Mouse (Mus musculus) thymus, adult 2 months (tissue): ENCODE results near the gene Trmt5. TPM values are rescaled to one million over a fixed set of nuclear protein-coding genes. Genes with fewer than 3 reads are reported as not detected.

ENCODE experiments used
- DNase-seq: peaks from one replicate; pipeline ENCODE4 v3.0.0; 2021
- H3K27ac ChIP-seq: fragments of 200-500 bp; 2 replicates; pipeline ENCODE4 v1.5.1; 2012; ENCODE audit warnings: low read length, control low read depth; ENCODE audit not compliant: control insufficient read depth, insufficient read depth
- H3K27me3 ChIP-seq: fragments of 200-500 bp; 2 replicates; pipeline ENCODE4 v1.6.1; 2012; ENCODE audit warnings: mild to moderate bottlenecking, low read length, moderate library complexity, mixed read lengths; ENCODE audit not compliant: control insufficient read depth, insufficient read depth
- H3K36me3 ChIP-seq: fragments of 200-500 bp; 2 replicates; pipeline ENCODE4 v1.6.1; 2012; ENCODE audit warnings: mild to moderate bottlenecking, low read length, moderate library complexity; ENCODE audit not compliant: control insufficient read depth, insufficient read depth
- H3K4me1 ChIP-seq: fragments of 200-500 bp; replicated peaks from 2 replicates; pipeline ENCODE4 v1.6.1; 2012; ENCODE audit warnings: low read length; ENCODE audit not compliant: control insufficient read depth, insufficient read depth
- H3K4me3 ChIP-seq: fragments of 200-500 bp; 2 replicates; pipeline ENCODE4 v1.5.1; 2012; ENCODE audit warnings: mild to moderate bottlenecking, low read length, control low read depth, moderate library complexity; ENCODE audit not compliant: control insufficient read depth, insufficient read depth
- CTCF ChIP-seq: fragments of 200-500 bp; IDR thresholded peaks from 2 replicates; pipeline ENCODE4 v1.5.1; 2012; ENCODE audit warnings: mild to moderate bottlenecking, control low read depth, low read length, moderate library complexity, borderline replicate concordance; ENCODE audit not compliant: control insufficient read depth, poor library complexity, insufficient read depth; ENCODE audit errors: extremely low read depth
- POLR2A ChIP-seq: fragments of 200-500 bp; IDR thresholded peaks from 2 replicates; pipeline ENCODE4 v1.6.1; 2012; ENCODE audit warnings: mild to moderate bottlenecking, low read length, control low read depth, moderate library complexity; ENCODE audit not compliant: control insufficient read depth, poor library complexity, insufficient read depth; ENCODE audit errors: extremely low read depth
- WGBS: fragments of 180-500 bp; shearing (Covaris S2); methylation state at CpG from one replicate; pipeline ENCODE4 v1.1.7; 2018; 5-methylcytosine and 5-hydroxymethylcytosine counted together
- polyA plus RNA-seq: library from polyadenylated mRNA; depleted of rRNA; stranded (reverse); fragments of >200 nt; gene quantifications from 2 replicates; pipeline ENCODE4 v1.2.3, GENCODE M21; 2012; rRNA removed

Trmt5 gene
- polyA plus RNA-seq, 1 experiment: 6.5 TPM

DNA sequence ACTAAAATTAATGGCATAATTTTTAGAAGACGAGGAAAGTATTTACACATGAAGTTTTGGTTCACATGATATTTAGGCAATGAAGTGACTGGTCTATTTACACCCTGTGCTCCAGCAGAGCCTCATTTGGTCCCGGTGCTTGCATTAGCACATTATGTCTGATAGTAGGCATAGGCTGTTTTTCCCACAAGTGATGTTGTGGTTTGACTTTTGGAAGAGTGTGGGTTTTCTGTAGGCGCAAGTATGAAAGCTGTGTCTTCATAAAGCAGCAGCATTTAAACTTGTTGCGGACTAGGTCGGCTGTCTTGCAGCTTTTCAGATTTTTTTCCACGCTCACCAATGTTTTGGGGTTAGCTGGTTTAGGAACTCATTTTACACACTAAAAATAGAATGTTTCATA is 27.2 kb downstream of the Trmt5 start:
- no peaks in the 10 kb centered on the region for H3K4me1 ChIP-seq
- H3K36me3 ChIP-seq: no peaks in the 10 kb centered on the region
- TF ChIP-seq POLR2A (no peak), CTCF (no peak)
- H3K27ac ChIP-seq: no peak overlapping the region
- H3K27me3 ChIP-seq: no peaks in the 10 kb centered on the region
- no peak overlapping the region for H3K4me3 ChIP-seq
- 57% methylated on average over 6 of the region's 6 CpGs for WGBS
- no peak for DNase-seq

DNA sequence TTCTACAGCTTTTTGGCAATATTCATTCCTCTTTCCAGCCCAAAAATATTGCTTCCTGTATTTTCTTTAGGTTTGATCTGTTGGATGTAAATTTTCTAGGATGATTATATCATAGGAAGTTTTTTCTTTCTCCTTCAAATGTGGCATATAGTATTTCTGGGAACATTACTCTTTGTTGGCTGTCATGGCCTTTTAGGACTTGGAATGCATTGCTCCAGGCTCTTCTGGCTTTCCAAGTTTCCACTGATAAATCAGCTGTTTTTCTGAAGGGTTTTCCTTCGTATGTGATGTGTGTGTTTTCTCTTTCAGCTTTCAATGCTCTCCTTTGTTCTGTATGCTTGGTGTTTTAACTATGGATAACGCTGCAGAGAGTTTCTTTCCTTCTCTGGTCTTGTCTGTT is 31.5 kb downstream of the Trmt5 start:
- WGBS: 89% methylated on average over 2 of the region's 2 CpGs

DNA sequence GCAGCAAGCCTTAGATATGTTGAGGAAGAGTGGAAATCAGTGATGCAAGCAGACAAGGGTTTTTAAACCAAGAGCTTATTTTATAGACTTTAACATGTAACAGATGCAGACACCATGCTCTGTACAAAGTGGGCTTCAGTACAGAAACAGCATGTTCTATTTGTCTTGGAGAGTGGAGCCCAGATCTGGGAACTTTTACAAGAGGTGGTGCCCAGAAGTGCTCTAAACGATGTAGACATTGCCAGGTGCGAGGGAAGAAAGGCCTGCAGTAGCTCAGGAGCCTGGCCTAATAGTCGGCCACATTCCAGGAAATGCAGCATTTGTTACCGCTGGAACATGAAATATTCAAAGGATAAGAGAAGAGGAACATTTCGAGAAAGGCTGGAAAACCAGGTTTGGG is 40.8 kb downstream of the Trmt5 start:
- H3K27me3 ChIP-seq: no peaks in the 10 kb centered on the region
- DNase-seq: no peak
- 95% methylated on average over 5 of the region's 5 CpGs for WGBS
- no peaks in the 10 kb centered on the region for H3K36me3 ChIP-seq
- H3K27ac ChIP-seq: no peak overlapping the region
- TF ChIP-seq CTCF (no peak), POLR2A (no peak)
- no peaks in the 10 kb centered on the region for H3K4me1 ChIP-seq
- no peak overlapping the region for H3K4me3 ChIP-seq

More for the DNA sequence above, 31.5 kb downstream of the Trmt5 start:
- DNase-seq: no peak
- Histone ChIP-seq H3K27ac (no peak overlapping the region), H3K27me3 (no peaks in the 10 kb centered on the region), H3K4me1 (no peaks in the 10 kb centered on the region), H3K4me3 (no peak overlapping the region), H3K36me3 (no peaks in the 10 kb centered on the region)
- TF ChIP-seq CTCF (no peak), POLR2A (no peak)

DNA sequence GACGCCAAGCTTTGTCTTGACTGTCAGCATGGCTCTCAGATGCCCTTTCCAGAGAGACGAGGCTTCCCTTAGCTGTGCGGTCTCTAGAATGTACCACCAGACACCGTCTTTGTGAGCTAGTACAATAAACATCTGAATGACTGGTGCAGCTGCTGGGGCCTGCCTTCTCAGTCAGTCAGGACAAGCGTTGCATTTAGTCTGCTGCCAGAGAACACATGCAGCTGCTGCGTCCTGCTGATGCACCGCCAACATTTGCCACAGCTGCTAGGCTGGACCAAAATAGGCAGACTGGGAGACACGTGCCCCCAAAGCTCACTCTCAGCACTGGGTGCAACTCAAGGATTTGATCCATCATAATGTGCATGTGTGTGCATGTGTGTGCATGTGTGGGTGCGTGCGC is 44.5 kb downstream of the Trmt5 start:
- H3K36me3 ChIP-seq: no peaks in the 10 kb centered on the region
- H3K27ac ChIP-seq: no peak overlapping the region
- no peak for TF ChIP-seq CTCF
- TF ChIP-seq POLR2A: no peak

GRCm38 (mm10) chr12:73232586-73232985 is 53.9 kb downstream of the Trmt5 start:
- H3K27me3 ChIP-seq: no peaks in the 10 kb centered on the region
- H3K27ac ChIP-seq: no peak overlapping the region
- TF ChIP-seq CTCF: no peak
- TF ChIP-seq POLR2A: no peak
- DNase-seq: no peak
- H3K4me3 ChIP-seq: no peak overlapping the region
- H3K4me1 ChIP-seq: no peaks in the 10 kb centered on the region
- WGBS: 96% methylated on average over 2 of the region's 2 CpGs
- no peaks in the 10 kb centered on the region for H3K36me3 ChIP-seq

More for the DNA sequence above, 44.5 kb downstream of the Trmt5 start:
- no peak overlapping the region for H3K4me3 ChIP-seq
- 89% methylated on average over 10 of the region's 10 CpGs for WGBS
- no peak for DNase-seq
- no peaks in the 10 kb centered on the region for H3K4me1 ChIP-seq
- no peaks in the 10 kb centered on the region for H3K27me3 ChIP-seq

DNA sequence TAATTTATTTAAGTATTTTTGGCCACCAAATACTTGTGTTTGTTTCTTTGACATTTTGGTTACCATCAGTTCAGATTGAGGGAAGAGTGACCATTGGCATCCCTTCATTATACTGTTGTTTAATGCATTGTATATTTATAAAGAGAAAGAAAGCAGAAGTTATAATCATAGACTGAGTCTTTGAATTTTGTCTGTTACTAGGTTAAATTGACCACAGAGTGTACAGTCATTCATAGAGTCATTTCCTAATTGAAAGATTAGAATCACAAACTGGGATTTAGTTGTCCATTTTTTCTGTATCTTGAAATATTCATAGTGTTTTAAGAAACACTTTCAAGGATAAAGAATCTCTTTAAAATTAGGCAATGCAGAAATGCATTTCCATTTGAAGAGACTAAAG is 55.0 kb downstream of the Trmt5 start:
- Histone ChIP-seq H3K4me3 (no peak overlapping the region), H3K27me3 (no peaks in the 10 kb centered on the region), H3K4me1 (no peaks in the 10 kb centered on the region), H3K27ac (no peak overlapping the region), H3K36me3 (no peaks in the 10 kb centered on the region)
- TF ChIP-seq CTCF: no peak
- TF ChIP-seq POLR2A: no peak
- DNase-seq: no peak

DNA sequence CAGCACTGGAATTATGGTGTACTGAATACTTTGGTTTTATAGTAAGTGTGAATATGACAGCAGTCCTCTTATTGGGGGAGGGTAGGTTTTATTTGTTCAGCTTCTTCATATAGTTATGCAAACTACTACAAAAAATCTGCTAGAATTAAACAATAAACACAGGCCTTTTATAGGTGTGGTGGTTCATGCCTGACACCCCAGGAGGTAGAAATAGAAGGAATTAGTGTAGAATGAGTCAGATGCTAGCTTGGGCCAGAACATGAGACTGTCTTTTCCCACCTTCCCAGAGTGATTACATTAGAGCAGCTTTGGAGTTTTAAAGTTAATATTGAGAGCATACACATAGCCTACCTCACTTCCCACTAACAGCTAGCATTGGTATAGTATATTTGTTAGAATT is 56.3 kb downstream of the Trmt5 start:
- Histone ChIP-seq H3K27ac (no peak overlapping the region), H3K4me3 (no peak overlapping the region), H3K27me3 (no peaks in the 10 kb centered on the region), H3K4me1 (no peaks in the 10 kb centered on the region), H3K36me3 (no peaks in the 10 kb centered on the region)
- TF ChIP-seq POLR2A (no peak), CTCF (no peak)
- no peak for DNase-seq

Other genes starting within 250 kb of the Trmt5 start
- 11.9 and 13.9 TPM in 2 replicates for gene Six1, start 232.8 kb downstream of the Trmt5 start, polyA plus RNA-seq
- gene Six4, start 173.3 kb downstream of the Trmt5 start, polyA plus RNA-seq: 1.1 and 1.4 TPM in 2 replicates
- 6.4 and 8.7 TPM in 2 replicates for gene Mnat1, start 163.0 kb downstream of the Trmt5 start, polyA plus RNA-seq
- gene Slc38a6, start 69 bp upstream of the Trmt5 start, polyA plus RNA-seq: 32.7 and 38.1 TPM in 2 replicates